Mouse (Mus musculus) midbrain, embryonic 11.5 days (tissue): Measurements from ENCODE around the gene Ptgfrn. TPM values are rescaled to one million over a fixed set of nuclear protein-coding genes. Genes with fewer than 3 reads are reported as not detected.

Source experiments
- ATAC-seq: fragments of 200-750 bp; cut with Nextera tagmentation; 2 replicates; pipeline ENCODE4 v1.8.0; 2017; ENCODE audit warnings: moderate TSS enrichment, moderate library complexity; ENCODE audit not compliant: low FRiP score
- DNase-seq: peaks from one replicate; pipeline ENCODE4 v3.0.0; 2015; ENCODE audit warnings: low spot score; ENCODE audit errors: missing footprints
- H3K27ac ChIP-seq: fragments of 300-500 bp; sonication (generic); 2 replicates; pipeline ENCODE4 v1.5.1; 2014; ENCODE audit warnings: low read depth, low read length
- H3K27me3 ChIP-seq: fragments of 300-500 bp; sonication (generic); 2 replicates; pipeline ENCODE4 v1.6.1; 2014; ENCODE audit warnings: mild to moderate bottlenecking, low read length, moderate library complexity, mixed read lengths; ENCODE audit not compliant: control insufficient read depth, insufficient read depth
- H3K36me3 ChIP-seq: fragments of 300-500 bp; sonication (generic); 2 replicates; pipeline ENCODE4 v1.6.1; 2014; ENCODE audit warnings: mild to moderate bottlenecking, low read length, moderate library complexity, mixed read lengths; ENCODE audit not compliant: control insufficient read depth, insufficient read depth
- H3K4me1 ChIP-seq: fragments of 300-500 bp; sonication (generic); 2 replicates; pipeline ENCODE4 v1.6.1; 2014; ENCODE audit warnings: low read length; ENCODE audit not compliant: control insufficient read depth, insufficient read depth
- H3K4me2 ChIP-seq: fragments of 300-500 bp; sonication (generic); 2 replicates; pipeline ENCODE4 v1.6.1; 2014; ENCODE audit warnings: mild to moderate bottlenecking, moderate library complexity
- H3K4me3 ChIP-seq: fragments of 300-500 bp; sonication (generic); 2 replicates; pipeline ENCODE4 v1.5.1; 2014; ENCODE audit warnings: low read depth, low read length
- H3K9ac ChIP-seq: fragments of 300-500 bp; sonication (generic); 2 replicates; pipeline ENCODE4 v1.6.1; 2014; ENCODE audit warnings: low read length
- H3K9me3 ChIP-seq: fragments of 300-500 bp; sonication (generic); 2 replicates; pipeline ENCODE4 v1.6.1; 2016; ENCODE audit warnings: low read length; ENCODE audit not compliant: control insufficient read depth
- WGBS: fragments of 180-500 bp; shearing (Covaris S2); extraction: QIAGEN DNeasy Blood & Tissue Kit; methylation state at CpG from one replicate; pipeline ENCODE4 v1.1.7; 2014; 5-methylcytosine and 5-hydroxymethylcytosine counted together
- polyA plus RNA-seq: library from polyadenylated mRNA; unstranded; fragments of >200 nt; fragmentation: Nextera tagmentation; extraction: Ambion mirVana; gene quantifications from 2 replicates; pipeline ENCODE4 v1.2.1, GENCODE M21; 2014

Ptgfrn gene
- polyA plus RNA-seq, 1 experiment from 2014 or later, result 2.3 TPM

DNA sequence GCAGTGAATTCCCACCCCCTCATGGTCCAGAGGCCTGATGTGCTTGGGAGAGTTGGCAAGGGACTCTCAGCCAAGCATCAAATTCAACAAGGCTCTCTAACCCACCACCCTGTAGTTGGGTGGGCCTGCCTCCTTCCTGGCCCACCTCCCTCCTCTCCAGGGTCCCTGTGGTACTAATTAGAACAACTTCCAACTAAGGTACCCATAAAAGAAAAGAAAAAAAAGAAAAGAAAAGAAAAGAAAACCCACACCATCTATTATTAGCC, 693 bp upstream of the Ptgfrn start:
- peaks cover 15% of the 10 kb centered on the region for H3K4me1 ChIP-seq
- no peak for DNase-seq
- ATAC-seq, result peak; percentile 12; the same call in 1 of the 2 replicates

GRCm38 (mm10) chr3:101109558-101110021, 488 bp downstream of the Ptgfrn start:
- H3K9ac ChIP-seq, result peak overlapping the region; percentile 90
- under 1% methylated on average over 43 of the region's 47 CpGs for WGBS
- H3K36me3 ChIP-seq, result no peaks in the 10 kb centered on the region
- no peaks in the 10 kb centered on the region for H3K27me3 ChIP-seq
- DNase-seq (peak; percentile 94), ATAC-seq (peak; percentile 57)
- no peak overlapping the region for H3K27ac ChIP-seq
- no peaks in the 10 kb centered on the region for H3K9me3 ChIP-seq
- H3K4me1 ChIP-seq, result peaks cover 15% of the 10 kb centered on the region
- peak overlapping the region; percentile 97 for H3K4me2 ChIP-seq
- H3K4me3 ChIP-seq, result peak overlapping the region; percentile 84

More for the DNA sequence above, 693 bp upstream of the Ptgfrn start:
- no peak overlapping the region for H3K27ac ChIP-seq
- peak overlapping the region; percentile 97 for H3K4me2 ChIP-seq
- H3K9me3 ChIP-seq, result no peaks in the 10 kb centered on the region
- peak overlapping the region; percentile 84; the same call in 1 of the 2 replicates for H3K4me3 ChIP-seq
- no peaks in the 10 kb centered on the region for H3K36me3 ChIP-seq
- H3K9ac ChIP-seq, result peak overlapping the region; percentile 90; the same call in 1 of the 2 replicates
- H3K27me3 ChIP-seq, result no peaks in the 10 kb centered on the region

GRCm38 (mm10) chr3:101108848-101109247, 1.2 kb downstream of the Ptgfrn start:
- Histone ChIP-seq H3K4me2 (peak overlapping the region; percentile 97), H3K27me3 (no peaks in the 10 kb centered on the region), H3K4me1 (peaks cover 15% of the 10 kb centered on the region), H3K36me3 (no peaks in the 10 kb centered on the region), H3K27ac (no peak overlapping the region), H3K4me3 (peak overlapping the region; percentile 84), H3K9ac (no peak overlapping the region; the same call in 1 of the 2 replicates), H3K9me3 (no peaks in the 10 kb centered on the region)
- 12% methylated on average over 5 of the region's 5 CpGs for WGBS
- DNase-seq (no peak), ATAC-seq (no peak)

GRCm38 (mm10) chr3:101108282-101108681, 1.8 kb downstream of the Ptgfrn start:
- ATAC-seq (no peak), DNase-seq (no peak)
- no peak overlapping the region for H3K4me3 ChIP-seq
- WGBS, result 62% methylated on average over 3 of the region's 3 CpGs
- H3K27me3 ChIP-seq, result no peaks in the 10 kb centered on the region
- no peak overlapping the region for H3K4me2 ChIP-seq
- no peak overlapping the region for H3K27ac ChIP-seq
- H3K9ac ChIP-seq, result no peak overlapping the region
- H3K9me3 ChIP-seq, result no peaks in the 10 kb centered on the region
- H3K4me1 ChIP-seq, result peaks cover 15% of the 10 kb centered on the region
- H3K36me3 ChIP-seq, result no peaks in the 10 kb centered on the region

- Histone ChIP-seq H3K4me1 (peaks cover 15% of the 10 kb centered on the region), H3K27ac (no peak overlapping the region)
- 85% methylated on average over 3 of the region's 3 CpGs for WGBS
Observed at GRCm38 (mm10) chr3:101106326-101106725, 3.8 kb downstream of the Ptgfrn start.

GRCm38 (mm10) chr3:101105486-101105885, 4.6 kb downstream of the Ptgfrn start:
- Histone ChIP-seq H3K9me3 (no peaks in the 10 kb centered on the region), H3K4me3 (no peak overlapping the region), H3K4me2 (no peak overlapping the region), H3K27me3 (no peaks in the 10 kb centered on the region), H3K36me3 (no peaks in the 10 kb centered on the region), H3K9ac (no peak overlapping the region), H3K4me1 (peaks cover 7% of the 10 kb centered on the region), H3K27ac (no peak overlapping the region)
- DNase-seq, result no peak
- 87% methylated on average over 11 of the region's 11 CpGs for WGBS
- no peak for ATAC-seq

More at GRCm38 (mm10) chr3:101106326-101106725, 3.8 kb downstream of the Ptgfrn start:
- H3K4me3 ChIP-seq, result no peak overlapping the region
- H3K4me2 ChIP-seq, result no peak overlapping the region
- H3K36me3 ChIP-seq, result no peaks in the 10 kb centered on the region
- no peak overlapping the region for H3K9ac ChIP-seq
- DNase-seq (no peak), ATAC-seq (no peak)
- no peaks in the 10 kb centered on the region for H3K27me3 ChIP-seq
- no peaks in the 10 kb centered on the region for H3K9me3 ChIP-seq

DNA sequence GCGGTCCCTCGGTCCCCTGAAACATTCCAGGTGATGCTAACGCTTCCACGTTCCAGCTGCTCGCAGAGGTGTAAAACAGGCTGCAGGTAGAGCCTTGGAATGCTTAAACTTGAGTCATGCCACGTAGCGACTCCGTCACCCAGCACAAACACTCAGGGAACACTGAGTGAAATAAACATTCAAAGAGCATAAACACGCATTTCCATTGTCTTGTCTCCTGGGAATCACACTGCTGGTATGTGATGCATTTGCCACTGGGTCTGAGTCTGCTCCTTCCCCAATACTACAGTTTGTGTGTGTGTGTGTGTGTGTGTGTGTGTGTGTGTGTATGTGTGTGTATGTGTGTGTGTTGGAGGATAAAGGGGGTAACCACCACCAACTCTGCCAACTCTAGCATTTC, 5.2 kb downstream of the Ptgfrn start:
- no peak overlapping the region for H3K4me2 ChIP-seq
- H3K4me3 ChIP-seq, result no peak overlapping the region
- H3K27ac ChIP-seq, result no peak overlapping the region
- H3K4me1 ChIP-seq, result peaks cover 7% of the 10 kb centered on the region
- H3K27me3 ChIP-seq, result no peaks in the 10 kb centered on the region
- WGBS, result 92% methylated on average over 9 of the region's 9 CpGs
- H3K9me3 ChIP-seq, result no peaks in the 10 kb centered on the region
- no peak overlapping the region for H3K9ac ChIP-seq
- H3K36me3 ChIP-seq, result no peaks in the 10 kb centered on the region
- no peak for DNase-seq
- ATAC-seq, result no peak

DNA sequence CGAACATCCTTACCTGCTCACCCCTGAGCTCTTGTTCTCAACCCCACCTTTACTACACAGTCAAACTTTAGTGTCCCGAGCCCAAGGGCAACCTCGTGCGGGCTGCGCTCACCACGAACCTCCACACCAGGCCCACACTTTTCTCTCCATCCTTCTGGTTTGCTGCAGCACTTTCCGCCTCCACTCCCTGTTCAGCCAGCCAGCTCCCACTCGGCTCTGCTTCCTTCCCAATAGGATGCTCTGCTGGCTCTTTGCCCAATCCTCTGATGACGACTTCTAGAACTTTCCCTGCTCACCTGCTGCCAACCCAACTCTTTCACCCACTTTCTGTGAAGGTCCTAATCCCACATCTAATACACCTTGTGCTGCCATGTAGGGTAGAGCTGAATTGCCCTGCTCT, 6.3 kb downstream of the Ptgfrn start:
- ATAC-seq, result no peak
- 86% methylated on average over 9 of the region's 9 CpGs for WGBS
- no peak for DNase-seq
- Histone ChIP-seq H3K4me3 (no peak overlapping the region), H3K27me3 (no peaks in the 10 kb centered on the region; the same call in 1 of the 2 replicates), H3K4me1 (peaks cover under 1% of the 10 kb centered on the region), H3K36me3 (no peaks in the 10 kb centered on the region), H3K9ac (no peak overlapping the region), H3K27ac (no peak overlapping the region), H3K9me3 (no peaks in the 10 kb centered on the region), H3K4me2 (no peak overlapping the region)

GRCm38 (mm10) chr3:101102106-101102505, 8.0 kb downstream of the Ptgfrn start:
- no peak overlapping the region for H3K4me2 ChIP-seq
- no peak overlapping the region for H3K9ac ChIP-seq
- no peaks in the 10 kb centered on the region for H3K4me1 ChIP-seq
- DNase-seq, result no peak
- no peak for ATAC-seq
- no peak overlapping the region for H3K4me3 ChIP-seq
- no peaks in the 10 kb centered on the region; the same call in 1 of the 2 replicates for H3K27me3 ChIP-seq
- no peaks in the 10 kb centered on the region for H3K9me3 ChIP-seq
- 86% methylated on average over 7 of the region's 7 CpGs for WGBS
- no peak overlapping the region for H3K27ac ChIP-seq
- H3K36me3 ChIP-seq, result no peaks in the 10 kb centered on the region
